Mouse (Mus musculus) cerebellum, adult 9-10 months (tissue): Measurements from ENCODE around the gene Mgarp.
"Not testable (repeated sequence)": the region's sequence is repeated elsewhere in the genome, so short reads cannot be mapped to it uniquely, and the experiment has no call there.

Experiments
- DNase-seq: peaks from one replicate; pipeline ENCODE4 v3.0.0; 2022

Gene Mgarp

GRCm38 (mm10) chr3:51395461-51396145 is 935 bp downstream of the Mgarp start:
- no peak for DNase-seq

DNA sequence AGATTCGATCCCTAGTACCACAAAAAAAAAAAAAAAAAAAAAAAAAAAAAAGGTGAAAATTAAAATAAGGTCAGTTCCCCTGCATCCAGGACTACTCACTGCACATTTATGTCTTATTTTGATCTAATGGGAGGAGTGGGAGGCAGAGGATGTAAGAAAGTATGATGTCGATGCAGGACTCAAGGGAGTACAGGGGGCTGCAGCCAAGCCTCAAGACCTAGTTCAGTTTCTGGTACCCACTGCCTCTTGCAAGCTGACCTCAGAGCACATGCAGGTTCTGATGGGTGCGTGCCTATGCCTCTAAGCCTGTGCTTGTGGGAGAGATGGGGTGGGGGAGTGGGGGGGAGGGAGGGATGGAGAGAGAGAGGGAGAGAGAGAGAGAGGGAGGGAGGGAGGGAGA is 1.7 kb downstream of the Mgarp start:
- DNase-seq, result no peak

- no peak for DNase-seq
Observed at GRCm38 (mm10) chr3:51393651-51394050, 2.9 kb downstream of the Mgarp start.

GRCm38 (mm10) chr3:51393018-51393417 is 3.5 kb downstream of the Mgarp start:
- DNase-seq, result not testable (repeated sequence)

GRCm38 (mm10) chr3:51391591-51391990 is 4.9 kb downstream of the Mgarp start:
- no peak for DNase-seq

DNA sequence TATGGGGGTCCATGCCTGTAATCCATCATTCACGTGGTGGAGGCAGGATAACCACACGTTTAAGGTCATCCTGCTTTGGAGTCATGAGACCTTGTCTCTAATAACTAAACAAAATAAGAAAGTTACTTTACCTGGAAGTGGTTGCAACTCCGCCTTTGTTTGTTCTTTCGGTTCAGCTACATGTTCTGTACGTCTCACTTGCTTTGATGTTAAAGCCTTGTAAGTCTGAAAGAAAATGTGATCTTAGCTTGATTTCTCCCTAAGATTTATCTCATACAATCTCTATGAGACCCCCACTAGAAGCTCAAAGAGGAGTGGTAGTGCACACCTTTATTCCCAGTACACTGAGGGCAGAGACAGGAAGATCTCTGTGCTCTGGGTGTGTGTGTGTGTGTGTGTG is 5.4 kb downstream of the Mgarp start:
- no peak for DNase-seq

DNA sequence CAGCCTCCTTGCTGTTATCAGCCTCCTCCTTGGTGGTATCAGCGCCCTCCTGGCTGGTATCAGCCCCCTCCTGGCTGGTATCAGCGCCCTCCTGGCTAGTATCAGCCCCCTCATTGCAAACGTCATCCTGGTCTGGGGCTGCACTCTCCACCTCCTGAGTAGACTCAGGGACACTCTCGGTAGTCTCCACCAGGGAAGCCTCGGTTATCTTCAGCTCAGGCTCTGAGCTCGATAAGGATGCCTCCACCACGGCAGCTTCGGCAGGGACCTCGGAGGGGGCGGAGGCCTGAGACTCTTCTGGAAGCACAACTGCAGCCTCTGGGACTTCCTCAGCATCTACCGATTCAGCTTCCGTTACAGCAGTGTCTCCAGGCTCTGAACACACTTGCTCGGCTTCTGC is 7.6 kb downstream of the Mgarp start:
- DNase-seq, result no peak

- DNase-seq, result peak; percentile 68
Observed at GRCm38 (mm10) chr3:51387868-51388381, 8.6 kb downstream of the Mgarp start.

DNA sequence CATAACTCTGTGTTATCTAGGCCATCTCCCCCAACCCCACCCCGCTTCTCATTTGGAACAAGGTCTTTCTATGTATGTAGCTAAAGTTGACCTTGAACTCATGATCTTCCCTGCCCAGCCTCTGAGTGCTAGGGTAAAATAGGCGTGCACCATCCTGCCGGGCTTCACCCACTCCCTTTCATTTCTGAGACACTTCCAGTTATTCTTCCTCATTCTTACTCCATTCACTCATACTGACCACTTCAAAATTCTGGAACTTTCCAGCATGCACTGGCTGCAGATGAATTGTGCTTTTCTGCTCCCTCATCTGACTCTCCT is 9.4 kb downstream of the Mgarp start:
- DNase-seq, result no peak

DNA sequence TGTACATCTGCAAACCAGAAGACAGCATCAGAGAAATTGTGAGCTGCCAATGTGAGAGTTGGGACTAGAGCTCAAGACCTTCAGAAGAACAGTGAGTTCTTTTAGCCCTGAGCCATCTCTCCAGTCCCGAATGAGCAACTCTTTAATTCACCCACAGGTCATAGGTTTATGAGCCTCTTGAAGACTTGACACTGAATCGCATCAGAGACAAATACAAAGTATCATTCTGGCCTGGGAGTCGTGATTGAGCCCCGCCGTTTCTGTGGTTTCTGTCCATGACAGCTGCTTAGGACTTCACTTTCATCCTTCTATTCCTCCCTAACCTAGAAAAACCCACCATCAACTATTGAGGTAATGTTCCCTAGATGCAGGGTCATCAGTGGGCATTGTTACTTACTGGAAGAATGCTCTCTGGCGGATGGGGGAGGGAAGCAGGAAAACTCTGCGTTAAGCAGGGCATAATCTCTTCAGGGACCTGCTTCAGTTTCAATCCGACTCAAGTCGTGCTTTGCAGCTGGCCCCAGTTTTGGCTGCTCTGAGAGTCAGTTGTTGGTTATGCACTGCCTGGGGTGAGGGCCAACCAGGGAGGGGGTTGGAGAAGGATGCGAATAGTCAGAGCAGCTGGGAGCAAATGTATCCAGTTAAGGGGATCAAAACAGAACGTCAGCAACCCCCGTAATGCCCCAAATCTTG is 10.0 kb downstream of the Mgarp start:
- DNase-seq, result no peak

DNA sequence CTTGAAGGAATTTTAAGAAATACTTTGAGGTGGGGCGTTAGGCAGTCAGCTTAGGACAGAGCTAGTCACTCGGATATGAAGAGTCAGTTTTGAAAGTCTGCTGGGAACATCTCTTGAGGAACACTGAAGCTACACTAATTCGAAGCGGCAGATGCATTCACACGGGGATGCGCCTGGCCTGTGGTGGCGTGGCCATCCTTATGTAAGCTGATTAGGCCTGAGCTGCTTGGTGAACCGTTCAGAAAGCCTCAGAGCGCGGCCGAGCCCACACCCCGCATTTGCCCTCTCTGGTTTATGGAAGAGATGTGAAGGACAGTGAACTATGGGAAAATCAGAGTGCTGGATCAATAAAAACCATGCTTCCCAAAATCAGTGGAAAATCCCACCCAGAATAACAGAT is 13.1 kb downstream of the Mgarp start:
- peak; percentile 82 for DNase-seq

DNA sequence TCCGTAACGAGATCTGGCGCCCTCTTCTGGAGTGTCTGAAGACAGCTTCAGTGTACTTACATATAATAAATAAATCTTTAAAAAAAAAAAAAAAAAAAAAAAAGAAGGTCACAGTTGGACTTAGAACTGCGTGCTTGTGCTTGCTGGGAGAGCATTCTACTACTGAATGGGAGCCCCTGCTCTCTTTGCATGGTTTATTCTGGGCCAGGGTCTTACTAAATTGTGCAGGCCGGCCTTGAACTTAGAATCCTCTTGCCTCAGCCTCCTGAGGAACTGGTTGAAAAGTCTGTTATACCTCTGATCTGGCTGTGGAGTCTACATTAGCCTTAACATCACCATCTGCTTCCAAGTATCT is 15.9 kb downstream of the Mgarp start:
- DNase-seq, result no peak

GRCm38 (mm10) chr3:51379786-51380659 is 16.5 kb downstream of the Mgarp start:
- DNase-seq, result no peak

DNA sequence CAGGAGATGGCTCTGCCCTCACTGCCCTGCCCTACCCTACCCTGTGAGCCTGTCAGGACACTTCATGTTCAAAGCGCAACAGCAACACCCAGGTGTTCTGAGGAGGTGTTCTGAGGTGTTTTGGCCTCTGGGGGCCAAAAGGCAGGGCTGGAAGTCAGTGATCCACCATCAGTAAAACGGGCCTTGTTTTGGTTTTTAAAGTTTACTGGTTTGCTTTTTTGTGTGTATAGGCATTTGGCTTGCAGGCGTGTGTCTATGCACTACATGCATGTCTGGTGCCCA is 17.9 kb downstream of the Mgarp start:
- no peak for DNase-seq

DNA sequence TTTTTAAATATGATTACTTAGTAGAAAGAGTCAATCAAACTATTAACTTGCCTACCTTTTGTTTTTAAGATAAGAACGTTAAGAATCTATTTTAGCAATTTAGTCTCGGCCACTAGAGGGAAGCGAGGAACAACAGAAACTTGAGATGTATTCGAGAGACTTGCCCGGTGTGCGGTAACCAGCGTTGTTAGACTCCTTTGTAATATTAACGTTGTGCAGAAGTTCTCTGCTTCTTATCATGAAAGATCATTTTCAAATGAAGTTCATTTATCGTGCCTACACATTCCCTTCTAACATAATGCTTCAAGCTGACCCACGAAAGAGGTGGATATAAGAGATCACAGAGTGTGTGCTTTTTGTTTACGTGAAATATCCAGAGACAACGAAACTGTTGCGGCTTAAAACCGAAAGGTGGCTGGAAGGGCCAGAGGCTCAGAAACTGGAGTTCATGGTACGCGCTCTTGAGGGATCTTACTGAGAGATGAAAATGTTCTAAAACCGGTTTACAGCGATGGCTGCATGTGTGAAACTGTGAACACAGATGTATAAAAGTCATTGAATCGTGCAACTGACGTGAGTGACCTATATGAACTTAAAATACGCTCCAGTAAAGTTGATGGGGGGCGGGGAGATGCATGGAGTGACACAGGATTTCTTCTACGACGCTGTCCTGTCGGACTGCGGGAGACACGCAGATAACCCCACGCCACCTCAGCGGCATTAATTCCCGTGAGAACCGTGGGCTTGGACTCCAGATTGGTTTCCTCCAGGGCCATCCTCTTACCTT is 18.5 kb downstream of the Mgarp start:
- DNase-seq, result peak; percentile 42

GRCm38 (mm10) chr3:51375307-51376265 is 21.0 kb downstream of the Mgarp start:
- peak; percentile 64 for DNase-seq

DNA sequence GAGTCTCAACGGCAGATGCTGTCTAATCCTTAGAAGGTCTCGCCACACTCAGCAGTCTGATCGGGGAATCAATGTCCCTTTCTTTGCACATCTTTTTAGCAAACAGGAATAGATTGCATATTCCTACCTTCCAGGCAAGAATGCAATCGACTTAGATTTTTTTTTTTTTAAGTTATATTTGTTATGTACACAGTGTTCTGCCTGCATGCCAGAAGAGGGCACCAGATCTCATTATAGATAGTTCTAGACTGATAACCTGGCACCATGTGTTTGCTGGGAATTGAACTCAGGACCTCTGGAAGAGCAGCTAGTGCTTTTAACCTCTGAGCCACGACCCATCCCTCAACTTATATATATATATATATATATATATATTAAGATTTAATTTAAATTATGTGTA is 23.0 kb downstream of the Mgarp start:
- no peak for DNase-seq

GRCm38 (mm10) chr3:51372883-51373282 is 23.7 kb downstream of the Mgarp start:
- no peak for DNase-seq

DNA sequence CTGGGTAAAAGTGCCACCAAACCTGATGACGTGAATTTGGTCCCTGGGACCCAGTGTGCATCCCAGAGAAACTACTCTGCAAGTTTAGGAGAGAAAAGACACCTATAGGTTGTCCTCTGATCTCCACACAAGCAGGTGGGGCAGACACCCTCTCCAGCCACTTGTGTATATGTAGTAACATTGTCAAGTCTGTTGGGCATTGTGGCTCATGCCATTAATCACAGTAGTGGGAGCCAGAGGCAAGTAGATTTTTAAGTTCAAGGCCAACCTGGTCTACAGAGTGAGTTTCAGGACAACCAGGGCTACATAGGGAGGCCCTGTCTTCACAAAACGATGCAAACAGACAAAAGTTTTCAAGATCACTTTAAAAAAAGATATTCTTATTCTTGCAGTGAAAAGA is 24.7 kb downstream of the Mgarp start:
- DNase-seq, result no peak

DNA sequence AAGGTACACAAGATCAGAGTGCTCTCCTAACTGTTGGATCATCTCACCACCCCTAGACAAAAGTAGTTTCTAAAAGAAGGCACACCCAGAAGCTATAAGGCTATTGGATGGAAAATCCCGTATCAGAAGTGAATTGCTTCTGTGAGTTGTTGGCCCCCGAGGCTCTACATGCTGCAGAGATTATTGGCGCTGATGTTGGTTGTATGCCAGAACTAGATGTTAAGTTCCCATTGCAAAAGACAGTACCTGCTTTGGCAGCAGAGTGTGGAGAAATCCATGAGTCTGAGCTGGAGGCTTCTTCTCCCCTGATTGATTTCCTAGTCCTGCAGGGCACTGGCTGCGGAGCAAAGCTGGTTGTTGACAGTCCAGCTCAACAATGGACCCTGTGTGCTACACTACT is 28.5 kb downstream of the Mgarp start:
- no peak for DNase-seq

- no peak for DNase-seq
Observed at GRCm38 (mm10) chr3:51366926-51367325, 29.6 kb downstream of the Mgarp start.

DNA sequence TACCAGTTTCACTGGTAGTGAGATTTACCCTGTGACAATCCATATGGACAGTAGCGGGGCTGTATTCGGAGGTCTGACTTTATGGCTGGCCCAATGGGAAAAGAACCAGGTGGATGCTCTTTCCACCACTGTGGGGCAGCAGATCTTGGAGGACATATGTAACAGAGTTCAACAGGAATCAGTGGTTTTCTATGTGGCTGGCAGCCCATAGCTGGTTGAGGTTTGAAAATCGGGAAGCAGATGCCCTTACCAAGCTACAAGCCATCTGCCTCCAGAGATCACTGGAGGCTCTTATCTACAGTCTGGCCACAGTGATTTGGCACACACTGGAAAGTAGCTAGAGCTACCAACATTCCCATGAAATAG is 31.0 kb downstream of the Mgarp start:
- no peak for DNase-seq
